Mouse (Mus musculus) brown adipose tissue, adult 24 weeks (tissue): ENCODE measurements at regions not wholly inside any gene's neighbourhood (a gene's known extent, or its start where the extent isn't known, plus 50 kb on each side); places are given as distances from the start of the nearest gene placed in this dataset.

Source experiments
- H3K27ac ChIP-seq: fragments of 200-500 bp; replicated peaks from 2 replicates; pipeline ENCODE4 v1.5.1; 2012; ENCODE audit warnings: low read depth, mild to moderate bottlenecking, low read length
- H3K4me1 ChIP-seq: fragments of 200-500 bp; 2 replicates; pipeline ENCODE4 v1.6.1; 2012; ENCODE audit warnings: low read length, mixed read lengths; ENCODE audit not compliant: control insufficient read depth, insufficient read depth, insufficient read length
- H3K4me3 ChIP-seq: fragments of 200-500 bp; 2 replicates; pipeline ENCODE4 v1.5.1; 2012; ENCODE audit warnings: low read depth, mild to moderate bottlenecking, low read length, moderate library complexity; ENCODE audit not compliant: insufficient read depth

GRCm38 (mm10) chr1:193540486-193540885 lies 170.4 kb upstream of the Camk1g start:
- Histone ChIP-seq H3K4me3 (no peak overlapping the region), H3K4me1 (no peaks in the 10 kb centered on the region), H3K27ac (no peak overlapping the region)

GRCm38 (mm10) chr1:193539261-193539660 lies 169.2 kb upstream of the Camk1g start:
- H3K4me1 ChIP-seq: no peaks in the 10 kb centered on the region
- H3K4me3 ChIP-seq: no peak overlapping the region
- H3K27ac ChIP-seq: no peak overlapping the region

GRCm38 (mm10) chr1:193538425-193538824 lies 168.3 kb upstream of the Camk1g start:
- Histone ChIP-seq H3K27ac (no peak overlapping the region), H3K4me3 (no peak overlapping the region), H3K4me1 (no peaks in the 10 kb centered on the region)

- Histone ChIP-seq H3K4me1 (no peaks in the 10 kb centered on the region), H3K27ac (no peak overlapping the region), H3K4me3 (no peak overlapping the region)
Measured at GRCm38 (mm10) chr1:193537616-193538015, 167.5 kb upstream of the Camk1g start.

- Histone ChIP-seq H3K4me3 (no peak overlapping the region), H3K4me1 (no peaks in the 10 kb centered on the region), H3K27ac (no peak overlapping the region)
Measured at GRCm38 (mm10) chr1:193536552-193536951, 166.5 kb upstream of the Camk1g start.

GRCm38 (mm10) chr1:193534449-193534848 lies 164.4 kb upstream of the Camk1g start:
- H3K4me3 ChIP-seq: no peak overlapping the region
- H3K4me1 ChIP-seq: no peaks in the 10 kb centered on the region
- no peak overlapping the region for H3K27ac ChIP-seq

GRCm38 (mm10) chr1:193526501-193526900 lies 156.4 kb upstream of the Camk1g start:
- Histone ChIP-seq H3K4me3 (no peak overlapping the region), H3K27ac (no peak overlapping the region), H3K4me1 (no peaks in the 10 kb centered on the region)

GRCm38 (mm10) chr1:193522007-193522406 lies 151.9 kb upstream of the Camk1g start:
- no peak overlapping the region for H3K4me3 ChIP-seq
- no peak overlapping the region for H3K27ac ChIP-seq
- H3K4me1 ChIP-seq: no peaks in the 10 kb centered on the region

- no peak overlapping the region for H3K27ac ChIP-seq
- H3K4me1 ChIP-seq: no peaks in the 10 kb centered on the region
- H3K4me3 ChIP-seq: no peak overlapping the region
Measured at GRCm38 (mm10) chr1:193518840-193519239, 148.7 kb upstream of the Camk1g start.

GRCm38 (mm10) chr1:193517968-193518367 lies 147.9 kb upstream of the Camk1g start:
- no peaks in the 10 kb centered on the region for H3K4me1 ChIP-seq
- H3K4me3 ChIP-seq: no peak overlapping the region
- no peak overlapping the region for H3K27ac ChIP-seq

GRCm38 (mm10) chr1:193517293-193517692 lies 147.2 kb upstream of the Camk1g start:
- Histone ChIP-seq H3K27ac (no peak overlapping the region), H3K4me1 (no peaks in the 10 kb centered on the region), H3K4me3 (no peak overlapping the region)

- Histone ChIP-seq H3K4me1 (no peaks in the 10 kb centered on the region), H3K4me3 (no peak overlapping the region), H3K27ac (no peak overlapping the region)
Measured at GRCm38 (mm10) chr1:193516395-193516794, 146.3 kb upstream of the Camk1g start.

- Histone ChIP-seq H3K4me3 (no peak overlapping the region), H3K4me1 (no peaks in the 10 kb centered on the region), H3K27ac (no peak overlapping the region)
Measured at GRCm38 (mm10) chr1:193513929-193514710, 144.0 kb upstream of the Camk1g start.

- no peak overlapping the region for H3K4me3 ChIP-seq
- H3K27ac ChIP-seq: no peak overlapping the region
- H3K4me1 ChIP-seq: no peaks in the 10 kb centered on the region
Measured at GRCm38 (mm10) chr1:193510066-193510793, 140.1 kb upstream of the Camk1g start.

GRCm38 (mm10) chr1:193508271-193508670 lies 138.2 kb upstream of the Camk1g start:
- Histone ChIP-seq H3K4me1 (no peaks in the 10 kb centered on the region), H3K27ac (no peak overlapping the region), H3K4me3 (no peak overlapping the region)

- no peak overlapping the region for H3K4me3 ChIP-seq
- no peaks in the 10 kb centered on the region for H3K4me1 ChIP-seq
- no peak overlapping the region for H3K27ac ChIP-seq
Measured at GRCm38 (mm10) chr1:193506991-193507390, 136.9 kb upstream of the Camk1g start.
